Mouse (Mus musculus): Measurements from ENCODE around the gene Gng2. TPM values are rescaled to one million over a fixed set of nuclear protein-coding genes. Genes with fewer than 3 reads are reported as not detected.

The Gng2 gene
- polyA plus RNA-seq (2016; fragmentation: Nextera tagmentation; extraction: Ambion mirVana), result 203 and 213 TPM in 2 replicates

DNA sequence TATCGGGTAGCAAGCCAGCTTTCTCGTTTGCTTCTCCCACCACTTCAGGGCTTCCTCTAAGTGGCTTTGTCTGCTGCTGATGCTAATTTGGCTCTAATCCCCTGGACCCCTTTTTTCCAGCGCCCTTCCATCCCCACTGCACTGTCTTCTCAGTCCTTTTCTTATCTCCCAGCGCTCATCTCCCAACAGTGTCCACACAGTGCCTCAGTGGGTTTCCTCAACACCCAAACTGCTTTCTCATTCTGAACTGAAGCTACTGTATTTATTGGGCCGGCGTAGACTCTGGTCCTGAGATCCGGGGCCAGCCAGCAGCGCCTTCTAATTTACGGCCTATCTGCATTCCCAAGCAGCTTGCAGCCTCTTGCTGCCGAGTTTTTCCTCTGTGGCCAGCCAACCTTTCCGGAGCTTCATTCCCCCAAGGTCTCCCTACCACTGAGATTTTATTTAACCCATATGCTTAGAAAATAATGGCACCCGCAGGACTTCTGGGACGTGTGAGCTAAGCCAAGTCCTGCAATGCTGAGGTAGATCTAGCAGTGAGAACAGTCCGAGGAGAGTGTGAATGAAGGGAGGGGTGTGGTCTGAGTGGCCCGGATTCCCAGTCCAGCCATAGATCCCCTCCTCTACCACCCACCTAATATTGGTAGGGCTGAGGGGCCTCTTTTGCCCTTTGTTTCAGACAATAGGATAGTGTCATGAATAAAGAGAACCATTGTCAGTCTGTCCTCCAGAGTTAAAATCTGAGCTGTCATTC lies at the start of gene Gng2:
Gng2 (minus strand) TSS at position 357 of the 754 bp plus-strand sequence.
- peak within 1 kb of the TSS; percentile 62 for H3K4me3 ChIP-seq
- H3K9ac ChIP-seq, result peak within 1 kb of the TSS; percentile 84
- no peaks in the 10 kb centered on the region for H3K27me3 ChIP-seq
- peak; percentile 48 for ATAC-seq (ENCODE audit: low FRiP score)
- H3K9me3 ChIP-seq (replicated peaks), result no peaks in the 10 kb centered on the region
- peak within 1 kb of the TSS; percentile 67 for H3K4me2 ChIP-seq (replicated peaks)
- peaks cover 34% of the 10 kb centered on the region for H3K4me1 ChIP-seq
- H3K36me3 ChIP-seq, result no peaks in the 10 kb centered on the region
- WGBS, result 9% methylated on average over 15 of the region's 15 CpGs
- peak within 1 kb of the TSS; percentile 89 for H3K27ac ChIP-seq

DNA sequence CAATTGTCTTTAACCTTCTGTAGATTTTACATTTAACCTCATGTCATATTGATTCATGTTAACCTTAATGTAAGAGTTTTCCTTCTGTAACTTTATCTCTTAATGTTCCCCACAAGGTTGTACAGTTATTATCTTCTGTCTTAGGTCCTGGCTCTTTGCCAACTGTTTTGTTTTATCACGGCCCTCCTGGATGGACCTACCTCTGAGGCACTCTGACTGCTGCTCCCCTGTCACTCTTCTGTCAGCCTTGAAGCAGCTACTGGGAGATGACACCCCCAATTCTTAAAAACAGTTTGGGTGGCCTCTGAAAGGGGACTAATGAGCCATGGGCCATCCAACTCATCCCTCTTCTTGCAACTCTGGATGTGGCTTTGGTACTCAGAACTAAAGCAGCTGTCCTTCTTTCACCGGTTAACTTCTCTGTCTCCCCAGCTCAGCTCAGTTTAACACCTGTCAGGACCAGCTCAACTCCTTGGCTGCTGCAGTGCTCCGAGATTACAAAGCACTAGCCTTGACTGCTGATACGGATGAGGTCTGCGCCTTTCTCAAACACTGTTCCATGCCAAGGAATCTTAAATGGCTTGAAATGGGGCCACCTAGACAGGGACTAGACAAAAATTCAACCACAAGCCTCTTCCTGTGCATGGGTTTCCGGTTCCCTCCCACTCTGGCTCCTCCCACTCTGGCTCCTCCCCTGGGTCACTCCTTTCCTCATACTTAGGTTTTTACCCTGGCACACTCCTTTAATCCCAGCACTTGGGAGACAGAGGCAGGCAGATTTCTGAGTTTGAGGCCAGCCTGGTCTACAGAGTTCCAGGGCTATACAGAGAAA lies 47.7 kb upstream of the Gng2 start:
- Histone ChIP-seq H3K27me3 (no peaks in the 10 kb centered on the region), H3K36me3 (no peaks in the 10 kb centered on the region), H3K27ac (no peak overlapping the region), H3K9ac (no peak overlapping the region), H3K9me3 (replicated peaks) (no peaks in the 10 kb centered on the region), H3K4me3 (no peak overlapping the region), H3K4me1 (no peaks in the 10 kb centered on the region), H3K4me2 (replicated peaks) (no peak overlapping the region)
- ATAC-seq (ENCODE audit: low FRiP score), result no peak
- 80% methylated on average over 6 of the region's 6 CpGs for WGBS

DNA sequence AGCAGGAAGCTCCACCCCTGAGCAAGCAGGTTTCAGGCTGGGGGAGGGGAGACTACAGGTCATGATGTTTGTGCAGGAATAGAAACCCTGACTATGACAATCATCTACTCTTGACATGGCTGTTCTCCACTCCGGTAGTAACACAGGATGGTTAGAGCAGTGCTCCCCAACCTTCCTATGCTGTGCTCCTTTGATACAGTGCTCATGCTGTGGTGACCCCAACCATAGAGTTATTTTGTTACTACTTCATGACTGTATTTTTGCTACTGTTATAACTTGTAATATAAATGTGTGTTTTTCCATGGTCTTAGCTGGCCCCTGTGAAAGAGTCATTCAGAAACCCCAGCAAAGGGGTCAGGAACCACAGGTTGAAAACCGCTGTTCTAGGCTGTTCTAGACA lies 46.5 kb upstream of the Gng2 start:
- ATAC-seq (ENCODE audit: low FRiP score), result no peak
- no peaks in the 10 kb centered on the region for H3K9me3 ChIP-seq (replicated peaks)
- H3K4me2 ChIP-seq (replicated peaks), result no peak overlapping the region
- H3K4me1 ChIP-seq, result no peaks in the 10 kb centered on the region
- H3K4me3 ChIP-seq, result no peak overlapping the region
- H3K27me3 ChIP-seq, result no peaks in the 10 kb centered on the region
- no peak overlapping the region for H3K9ac ChIP-seq
- WGBS, result 97% methylated on average over 2 of the region's 2 CpGs
- no peaks in the 10 kb centered on the region for H3K36me3 ChIP-seq
- no peak overlapping the region for H3K27ac ChIP-seq

DNA sequence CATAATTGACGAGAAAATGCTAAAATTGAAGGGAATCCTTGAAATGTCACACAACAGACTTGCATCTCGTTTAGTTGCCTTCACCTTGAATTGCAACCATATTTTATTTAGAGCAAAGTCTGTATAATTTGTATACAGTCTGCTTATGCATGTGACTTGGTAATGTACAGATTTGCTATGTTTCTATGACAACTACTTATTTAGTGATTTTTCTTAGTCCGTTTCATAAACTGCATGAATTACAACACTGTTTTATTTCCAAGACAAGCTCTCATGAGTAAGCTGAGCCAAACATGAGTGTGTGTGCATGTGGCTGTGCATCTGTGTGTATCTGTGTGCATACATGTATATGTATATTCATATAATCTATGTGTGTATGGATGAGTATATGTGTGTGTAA lies 42.1 kb upstream of the Gng2 start:
- Histone ChIP-seq H3K4me2 (replicated peaks) (no peak overlapping the region), H3K27me3 (no peaks in the 10 kb centered on the region), H3K4me3 (no peak overlapping the region), H3K9ac (no peak overlapping the region), H3K9me3 (replicated peaks) (no peaks in the 10 kb centered on the region), H3K27ac (no peak overlapping the region), H3K36me3 (no peaks in the 10 kb centered on the region), H3K4me1 (no peaks in the 10 kb centered on the region)
- no peak for ATAC-seq (ENCODE audit: low FRiP score)
- 83% methylated on average over 3 of the region's 3 CpGs for WGBS

DNA sequence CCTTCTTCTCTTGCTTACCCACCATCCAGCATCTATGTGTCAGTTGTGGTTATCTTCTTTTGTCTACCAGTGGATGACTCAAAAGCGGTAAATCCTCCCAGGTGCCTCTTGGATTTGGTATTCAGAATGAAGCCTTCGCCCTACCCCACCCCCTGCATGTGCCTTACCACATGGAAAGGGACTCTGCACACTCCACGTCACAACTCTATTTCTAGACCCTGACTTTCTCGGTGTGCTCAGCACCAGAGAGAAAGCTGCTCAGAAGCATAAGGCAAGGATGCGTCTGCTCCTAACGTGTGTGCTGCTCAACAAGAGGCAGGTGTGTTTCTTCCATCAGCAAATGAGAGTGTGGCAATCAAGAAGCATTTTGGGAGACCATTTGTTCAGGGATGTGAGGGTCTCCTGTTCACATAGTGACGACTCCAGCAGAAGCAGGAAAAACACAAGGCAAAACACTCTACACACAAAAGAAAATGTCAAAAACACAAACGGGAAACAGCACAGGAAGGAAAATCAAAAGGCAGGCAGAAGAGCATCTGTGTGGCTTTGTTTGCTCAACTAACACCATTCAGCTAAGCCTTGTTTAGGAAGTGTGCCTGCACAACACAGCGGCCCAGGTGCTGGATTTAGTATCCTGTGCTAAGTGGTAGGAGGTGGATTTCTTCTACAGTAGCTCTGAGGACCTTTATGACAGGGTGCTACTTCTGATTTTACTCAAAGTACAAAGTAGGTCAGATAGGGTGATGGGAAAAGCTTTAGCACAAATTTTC lies 35.3 kb upstream of the Gng2 start:
- WGBS, result 78% methylated on average over 9 of the region's 9 CpGs
- no peaks in the 10 kb centered on the region for H3K27me3 ChIP-seq

GRCm38 (mm10) chr14:20007446-20007845 lies 30.0 kb upstream of the Gng2 start:
- no peak overlapping the region for H3K4me3 ChIP-seq
- H3K27me3 ChIP-seq, result no peaks in the 10 kb centered on the region
- H3K4me2 ChIP-seq (replicated peaks), result no peak overlapping the region
- 77% methylated on average over 3 of the region's 3 CpGs for WGBS
- no peak for ATAC-seq (ENCODE audit: low FRiP score)
- H3K36me3 ChIP-seq, result no peaks in the 10 kb centered on the region
- no peak overlapping the region for H3K27ac ChIP-seq
- H3K9ac ChIP-seq, result no peak overlapping the region
- no peaks in the 10 kb centered on the region for H3K9me3 ChIP-seq (replicated peaks)
- no peaks in the 10 kb centered on the region for H3K4me1 ChIP-seq

More for the DNA sequence above, 35.3 kb upstream of the Gng2 start:
- Histone ChIP-seq H3K4me3 (no peak overlapping the region), H3K4me2 (replicated peaks) (no peak overlapping the region), H3K4me1 (no peaks in the 10 kb centered on the region), H3K9me3 (replicated peaks) (no peaks in the 10 kb centered on the region), H3K9ac (no peak overlapping the region), H3K36me3 (no peaks in the 10 kb centered on the region), H3K27ac (no peak overlapping the region)
- ATAC-seq (ENCODE audit: low FRiP score), result no peak

DNA sequence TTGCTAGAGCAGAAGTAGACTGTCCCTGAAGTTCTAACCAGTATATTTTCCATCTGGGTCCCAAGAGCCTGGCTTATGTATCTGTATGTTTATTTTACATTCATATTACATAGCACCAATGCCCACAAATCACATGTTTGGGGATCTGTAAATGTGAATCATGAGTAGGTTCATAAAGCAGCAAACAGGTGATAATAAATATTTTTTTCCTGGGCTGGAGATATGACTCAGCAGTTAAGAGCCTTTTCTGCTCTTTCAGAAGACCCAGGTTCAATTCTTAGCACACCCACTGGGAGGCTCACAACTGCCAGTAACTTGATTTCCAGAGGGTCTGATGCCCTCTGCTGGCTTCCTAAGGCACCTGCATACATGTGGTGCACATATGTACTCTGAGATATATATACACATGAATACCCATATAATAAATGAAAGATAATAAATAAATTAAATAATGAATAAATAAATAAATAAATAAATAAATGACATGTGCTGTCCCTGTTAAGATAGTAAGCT lies 27.4 kb upstream of the Gng2 start:
- Histone ChIP-seq H3K27me3 (no peaks in the 10 kb centered on the region; the same call in 1 of the 2 replicates), H3K9me3 (replicated peaks) (peaks cover 6% of the 10 kb centered on the region; the same call in 1 of the 2 replicates), H3K9ac (no peak overlapping the region), H3K36me3 (no peaks in the 10 kb centered on the region), H3K4me3 (no peak overlapping the region), H3K27ac (no peak overlapping the region), H3K4me1 (no peaks in the 10 kb centered on the region), H3K4me2 (replicated peaks) (no peak overlapping the region)
- ATAC-seq (ENCODE audit: low FRiP score), result no peak

GRCm38 (mm10) chr14:19996853-19997252 lies 19.4 kb upstream of the Gng2 start:
- no peaks in the 10 kb centered on the region for H3K36me3 ChIP-seq
- no peak overlapping the region for H3K9ac ChIP-seq
- 69% methylated on average over 5 of the region's 5 CpGs for WGBS
- H3K4me2 ChIP-seq (replicated peaks), result no peak overlapping the region
- no peak for ATAC-seq (ENCODE audit: low FRiP score)
- no peak overlapping the region for H3K4me3 ChIP-seq
- H3K4me1 ChIP-seq, result peaks cover 2% of the 10 kb centered on the region; the same call in 1 of the 2 replicates
- H3K9me3 ChIP-seq (replicated peaks), result peaks cover 4% of the 10 kb centered on the region; the same call in 1 of the 2 replicates
- no peaks in the 10 kb centered on the region; the same call in 1 of the 2 replicates for H3K27me3 ChIP-seq
- no peak overlapping the region for H3K27ac ChIP-seq

GRCm38 (mm10) chr14:19995943-19996342 lies 18.5 kb upstream of the Gng2 start:
- ATAC-seq (ENCODE audit: low FRiP score), result no peak
- Histone ChIP-seq H3K27me3 (no peaks in the 10 kb centered on the region; the same call in 1 of the 2 replicates), H3K4me1 (peaks cover 8% of the 10 kb centered on the region; the same call in 1 of the 2 replicates), H3K9ac (no peak overlapping the region), H3K4me3 (no peak overlapping the region), H3K9me3 (replicated peaks) (no peaks in the 10 kb centered on the region), H3K36me3 (no peaks in the 10 kb centered on the region), H3K27ac (no peak overlapping the region), H3K4me2 (replicated peaks) (no peak overlapping the region)
- WGBS, result 89% methylated on average over 4 of the region's 4 CpGs

DNA sequence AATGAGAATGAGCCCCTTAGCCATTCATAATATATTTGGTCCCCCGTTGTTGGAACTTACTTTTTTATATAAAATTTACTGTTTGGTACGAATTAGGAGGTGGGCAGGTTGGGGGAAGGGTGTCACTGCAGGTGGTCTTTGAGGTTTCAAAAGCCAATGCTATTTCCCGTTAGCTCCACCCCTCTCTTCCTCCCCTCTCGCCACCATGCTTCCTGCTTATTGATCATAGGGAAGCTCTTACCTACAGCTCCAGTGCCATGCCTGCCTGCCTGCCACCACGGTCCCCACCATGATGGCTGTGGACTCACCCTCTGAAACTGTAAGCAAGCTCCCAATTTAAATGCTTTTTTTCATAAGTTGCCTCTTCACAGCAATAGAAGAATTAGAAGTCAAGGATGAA lies 16.6 kb upstream of the Gng2 start:
- Histone ChIP-seq H3K27ac (no peak overlapping the region), H3K36me3 (no peaks in the 10 kb centered on the region), H3K4me1 (peaks cover 8% of the 10 kb centered on the region; the same call in 1 of the 2 replicates), H3K9me3 (replicated peaks) (no peaks in the 10 kb centered on the region), H3K27me3 (no peaks in the 10 kb centered on the region), H3K4me2 (replicated peaks) (no peak overlapping the region), H3K9ac (no peak overlapping the region), H3K4me3 (no peak overlapping the region)
- 67% methylated on average over 5 of the region's 5 CpGs for WGBS
- no peak for ATAC-seq (ENCODE audit: low FRiP score)

DNA sequence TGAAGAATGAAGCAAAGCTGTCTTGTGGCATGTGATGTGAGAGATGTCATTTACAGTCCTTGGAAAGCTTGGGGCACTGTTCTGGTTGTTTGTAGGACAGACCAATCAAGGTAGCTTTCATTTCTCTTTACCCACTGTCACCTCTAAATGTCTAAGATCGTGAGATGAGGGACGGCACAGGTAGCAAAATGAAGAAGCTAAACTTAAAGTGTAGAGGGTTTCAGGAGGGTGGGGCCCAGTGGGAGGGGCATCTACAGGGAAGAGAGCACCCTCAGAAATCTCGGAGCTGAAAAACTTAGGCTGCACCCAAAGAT lies 16.1 kb upstream of the Gng2 start:
- H3K27ac ChIP-seq, result no peak overlapping the region
- no peaks in the 10 kb centered on the region for H3K36me3 ChIP-seq
- no peak overlapping the region for H3K9ac ChIP-seq
- 90% methylated on average over 3 of the region's 3 CpGs for WGBS
- no peak overlapping the region for H3K4me3 ChIP-seq
- ATAC-seq (ENCODE audit: low FRiP score), result no peak
- no peaks in the 10 kb centered on the region for H3K27me3 ChIP-seq
- H3K4me1 ChIP-seq, result peaks cover 8% of the 10 kb centered on the region; the same call in 1 of the 2 replicates
- H3K4me2 ChIP-seq (replicated peaks), result no peak overlapping the region
- no peaks in the 10 kb centered on the region for H3K9me3 ChIP-seq (replicated peaks)
